Mouse (Mus musculus): ENCODE measurements around the gene Olfr1130. TPM values are rescaled to one million over a fixed set of nuclear protein-coding genes. Genes with fewer than 3 reads are reported as not detected.
"Not testable (repeated sequence)": the region's sequence is repeated elsewhere in the genome, so short reads cannot be mapped to it uniquely, and the experiment has no call there.

The Olfr1130 gene
- polyA plus RNA-seq (2014; fragmentation: Nextera tagmentation; extraction: Ambion mirVana), result not detected in 2 replicates

GRCm38 (mm10) chr2:87605912-87606311 lies at the start of gene Olfr1130:
Gene Olfr1130, plus strand, starts transcription at chr2:87606212.
- ATAC-seq (ENCODE audit: insufficient number of reproducible peaks, insufficient read depth, low FRiP score, low read depth); H3K4me3 ChIP-seq (ENCODE audit: low read depth, low read length); H3K4me1 ChIP-seq (ENCODE audit: control insufficient read depth, insufficient read depth, low read length); H3K27me3 ChIP-seq (ENCODE audit: control insufficient read depth, insufficient read depth, low read length); H3K36me3 ChIP-seq (ENCODE audit: control insufficient read depth, insufficient read depth, low read length); H3K9ac ChIP-seq (replicated peaks; ENCODE audit: low read depth, low read length); H3K4me2 ChIP-seq (replicated peaks; ENCODE audit: low read depth, low read length); H3K9me3 ChIP-seq (ENCODE audit: control insufficient read depth, low read depth, low read length); H3K27ac ChIP-seq (ENCODE audit: low read length): not testable (repeated sequence)

- not testable (repeated sequence) for H3K27ac ChIP-seq (ENCODE audit: low read length); H3K36me3 ChIP-seq (ENCODE audit: control insufficient read depth, insufficient read depth, low read length); H3K4me2 ChIP-seq (replicated peaks; ENCODE audit: low read depth, low read length); H3K4me3 ChIP-seq (ENCODE audit: low read depth, low read length); ATAC-seq (ENCODE audit: insufficient number of reproducible peaks, insufficient read depth, low FRiP score, low read depth); H3K9me3 ChIP-seq (ENCODE audit: control insufficient read depth, low read depth, low read length); H3K27me3 ChIP-seq (ENCODE audit: control insufficient read depth, insufficient read depth, low read length); H3K9ac ChIP-seq (replicated peaks; ENCODE audit: low read depth, low read length); H3K4me1 ChIP-seq (ENCODE audit: control insufficient read depth, insufficient read depth, low read length)
- 71% methylated on average over 1 of the region's 1 CpGs for WGBS
Measured at GRCm38 (mm10) chr2:87573602-87574001, 32.4 kb upstream of the Olfr1130 start, which contains the start of gene Olfr1129. Gene Olfr1129, plus strand, starts transcription at chr2:87573902.

GRCm38 (mm10) chr2:87626804-87627203 lies 20.8 kb downstream of the Olfr1130 start, which contains the start of gene Olfr1131:
Gene Olfr1131, plus strand, starts transcription at chr2:87627104.
- no peak within 1 kb of the TSS for H3K4me3 ChIP-seq (ENCODE audit: low read depth, low read length)
- no peak within 1 kb of the TSS for H3K9ac ChIP-seq (replicated peaks; ENCODE audit: low read depth, low read length)
- H3K4me2 ChIP-seq (replicated peaks; ENCODE audit: low read depth, low read length), result no peak within 1 kb of the TSS
- H3K36me3 ChIP-seq (ENCODE audit: control insufficient read depth, insufficient read depth, low read length), result no peaks in the 10 kb centered on the region
- 68% methylated on average over 3 of the region's 3 CpGs for WGBS
- no peak within 1 kb of the TSS for H3K27ac ChIP-seq (ENCODE audit: low read length)
- no peaks in the 10 kb centered on the region for H3K9me3 ChIP-seq (ENCODE audit: control insufficient read depth, low read depth, low read length)
- no peaks in the 10 kb centered on the region for H3K27me3 ChIP-seq (ENCODE audit: control insufficient read depth, insufficient read depth, low read length)
- no peaks in the 10 kb centered on the region for H3K4me1 ChIP-seq (ENCODE audit: control insufficient read depth, insufficient read depth, low read length)
- ATAC-seq (ENCODE audit: insufficient number of reproducible peaks, insufficient read depth, low FRiP score, low read depth), result no peak

- no peak within 1 kb of the TSS for H3K9ac ChIP-seq (replicated peaks; ENCODE audit: low read depth, low read length)
- no peaks in the 10 kb centered on the region for H3K27me3 ChIP-seq (ENCODE audit: control insufficient read depth, insufficient read depth, low read length)
- H3K9me3 ChIP-seq (ENCODE audit: control insufficient read depth, low read depth, low read length), result no peaks in the 10 kb centered on the region
- H3K36me3 ChIP-seq (ENCODE audit: control insufficient read depth, insufficient read depth, low read length), result no peaks in the 10 kb centered on the region
- H3K4me2 ChIP-seq (replicated peaks; ENCODE audit: low read depth, low read length), result no peak within 1 kb of the TSS
- no peak within 1 kb of the TSS for H3K4me3 ChIP-seq (ENCODE audit: low read depth, low read length)
- no peak for ATAC-seq (ENCODE audit: insufficient number of reproducible peaks, insufficient read depth, low FRiP score, low read depth)
- H3K27ac ChIP-seq (ENCODE audit: low read length), result no peak within 1 kb of the TSS
- H3K4me1 ChIP-seq (ENCODE audit: control insufficient read depth, insufficient read depth, low read length), result no peaks in the 10 kb centered on the region
Measured at GRCm38 (mm10) chr2:87637435-87637834, 31.4 kb downstream of the Olfr1130 start, which contains the start of gene Olfr1132. Gene Olfr1132, minus strand, starts transcription at chr2:87637535.

- no peak overlapping the region for H3K9ac ChIP-seq (replicated peaks; ENCODE audit: low read depth, low read length)
- H3K4me1 ChIP-seq (ENCODE audit: control insufficient read depth, insufficient read depth, low read length), result no peaks in the 10 kb centered on the region
- H3K9me3 ChIP-seq (ENCODE audit: control insufficient read depth, low read depth, low read length), result no peaks in the 10 kb centered on the region
- ATAC-seq (ENCODE audit: insufficient number of reproducible peaks, insufficient read depth, low FRiP score, low read depth), result no peak
- no peaks in the 10 kb centered on the region for H3K36me3 ChIP-seq (ENCODE audit: control insufficient read depth, insufficient read depth, low read length)
- H3K27ac ChIP-seq (ENCODE audit: low read length), result no peak overlapping the region
- no peaks in the 10 kb centered on the region for H3K27me3 ChIP-seq (ENCODE audit: control insufficient read depth, insufficient read depth, low read length)
- H3K4me2 ChIP-seq (replicated peaks; ENCODE audit: low read depth, low read length), result no peak overlapping the region
- no peak overlapping the region for H3K4me3 ChIP-seq (ENCODE audit: low read depth, low read length)
Measured at GRCm38 (mm10) chr2:87642441-87642840, 36.4 kb downstream of the Olfr1130 start.

- Histone ChIP-seq H3K27me3 (ENCODE audit: control insufficient read depth, insufficient read depth, low read length) (no peaks in the 10 kb centered on the region), H3K4me2 (replicated peaks; ENCODE audit: low read depth, low read length) (no peak within 1 kb of the TSS), H3K9me3 (ENCODE audit: control insufficient read depth, low read depth, low read length) (no peaks in the 10 kb centered on the region), H3K36me3 (ENCODE audit: control insufficient read depth, insufficient read depth, low read length) (no peaks in the 10 kb centered on the region), H3K4me3 (ENCODE audit: low read depth, low read length) (no peak within 1 kb of the TSS), H3K9ac (replicated peaks; ENCODE audit: low read depth, low read length) (no peak within 1 kb of the TSS), H3K27ac (ENCODE audit: low read length) (no peak within 1 kb of the TSS), H3K4me1 (ENCODE audit: control insufficient read depth, insufficient read depth, low read length) (no peaks in the 10 kb centered on the region)
- no peak for ATAC-seq (ENCODE audit: insufficient number of reproducible peaks, insufficient read depth, low FRiP score, low read depth)
Measured at GRCm38 (mm10) chr2:87647274-87647673, 41.3 kb downstream of the Olfr1130 start, which contains the start of gene Olfr1133. Gene Olfr1133, minus strand, starts transcription at chr2:87647374.

GRCm38 (mm10) chr2:87658360-87658759 lies 52.3 kb downstream of the Olfr1130 start, which contains the start of gene Olfr1134:
Gene Olfr1134, minus strand, starts transcription at chr2:87658460.
- H3K36me3 ChIP-seq (ENCODE audit: control insufficient read depth, insufficient read depth, low read length), result no peaks in the 10 kb centered on the region
- H3K4me2 ChIP-seq (replicated peaks; ENCODE audit: low read depth, low read length), result no peak within 1 kb of the TSS
- H3K9me3 ChIP-seq (ENCODE audit: control insufficient read depth, low read depth, low read length), result no peaks in the 10 kb centered on the region
- ATAC-seq (ENCODE audit: insufficient number of reproducible peaks, insufficient read depth, low FRiP score, low read depth), result no peak
- no peaks in the 10 kb centered on the region for H3K27me3 ChIP-seq (ENCODE audit: control insufficient read depth, insufficient read depth, low read length)
- no peaks in the 10 kb centered on the region for H3K4me1 ChIP-seq (ENCODE audit: control insufficient read depth, insufficient read depth, low read length)
- 83% methylated on average over 2 of the region's 2 CpGs for WGBS
- H3K4me3 ChIP-seq (ENCODE audit: low read depth, low read length), result no peak within 1 kb of the TSS
- H3K9ac ChIP-seq (replicated peaks; ENCODE audit: low read depth, low read length), result no peak within 1 kb of the TSS
- H3K27ac ChIP-seq (ENCODE audit: low read length), result no peak within 1 kb of the TSS

Other genes starting within 250 kb of the Olfr1130 start
- gene Olfr1121, start 236.3 kb upstream of the Olfr1130 start, polyA plus RNA-seq (2014; fragmentation: Nextera tagmentation; extraction: Ambion mirVana), result not detected in 2 replicates
- gene Olfr1122, start 220.4 kb upstream of the Olfr1130 start, polyA plus RNA-seq (2014; fragmentation: Nextera tagmentation; extraction: Ambion mirVana), result not detected in 2 replicates
- not detected in 2 replicates for gene Olfr1123, start 189.6 kb upstream of the Olfr1130 start, polyA plus RNA-seq (2014; fragmentation: Nextera tagmentation; extraction: Ambion mirVana)
- not detected in 2 replicates for gene Olfr1124, start 175.9 kb upstream of the Olfr1130 start, polyA plus RNA-seq (2014; fragmentation: Nextera tagmentation; extraction: Ambion mirVana)
- gene Olfr1126, start 152.2 kb upstream of the Olfr1130 start, polyA plus RNA-seq (2014; fragmentation: Nextera tagmentation; extraction: Ambion mirVana), result not detected in 2 replicates
- not detected in 2 replicates for gene Pramel7, start 109.1 kb upstream of the Olfr1130 start, polyA plus RNA-seq (2014; fragmentation: Nextera tagmentation; extraction: Ambion mirVana)
- not detected in 2 replicates for gene Pramel6, start 99.6 kb upstream of the Olfr1130 start, polyA plus RNA-seq (2014; fragmentation: Nextera tagmentation; extraction: Ambion mirVana)
- not detected in 2 replicates for gene Olfr153, start 74.4 kb upstream of the Olfr1130 start, polyA plus RNA-seq (2014; fragmentation: Nextera tagmentation; extraction: Ambion mirVana)
- not detected in 2 replicates for gene Olfr1128, start 60.7 kb upstream of the Olfr1130 start, polyA plus RNA-seq (2014; fragmentation: Nextera tagmentation; extraction: Ambion mirVana)
- not detected in 2 replicates for gene Olfr1129, start 32.3 kb upstream of the Olfr1130 start, polyA plus RNA-seq (2014; fragmentation: Nextera tagmentation; extraction: Ambion mirVana)
- not detected in 2 replicates for gene Olfr1131, start 20.9 kb downstream of the Olfr1130 start, polyA plus RNA-seq (2014; fragmentation: Nextera tagmentation; extraction: Ambion mirVana)
- gene Olfr1132, start 31.3 kb downstream of the Olfr1130 start, polyA plus RNA-seq (2014; fragmentation: Nextera tagmentation; extraction: Ambion mirVana), result not detected in 2 replicates
- not detected in 2 replicates for gene Olfr1133, start 41.2 kb downstream of the Olfr1130 start, polyA plus RNA-seq (2014; fragmentation: Nextera tagmentation; extraction: Ambion mirVana)
- gene Olfr1134, start 52.2 kb downstream of the Olfr1130 start, polyA plus RNA-seq (2014; fragmentation: Nextera tagmentation; extraction: Ambion mirVana), result not detected in 2 replicates
- gene Olfr1135, start 67.5 kb downstream of the Olfr1130 start, polyA plus RNA-seq (2014; fragmentation: Nextera tagmentation; extraction: Ambion mirVana), result not detected in 2 replicates
- gene Olfr1136, start 87.7 kb downstream of the Olfr1130 start, polyA plus RNA-seq (2014; fragmentation: Nextera tagmentation; extraction: Ambion mirVana), result not detected in 2 replicates
- gene Olfr1137, start 107.0 kb downstream of the Olfr1130 start, polyA plus RNA-seq (2014; fragmentation: Nextera tagmentation; extraction: Ambion mirVana), result not detected in 2 replicates
- not detected in 2 replicates for gene Olfr1138, start 133.8 kb downstream of the Olfr1130 start, polyA plus RNA-seq (2014; fragmentation: Nextera tagmentation; extraction: Ambion mirVana)
- gene Olfr1140, start 137.5 kb downstream of the Olfr1130 start, polyA plus RNA-seq (2014; fragmentation: Nextera tagmentation; extraction: Ambion mirVana), result not detected in 2 replicates
- gene Olfr1141, start 147.8 kb downstream of the Olfr1130 start, polyA plus RNA-seq (2014; fragmentation: Nextera tagmentation; extraction: Ambion mirVana), result not detected in 2 replicates
- not detected in 2 replicates for gene Olfr152, start 173.3 kb downstream of the Olfr1130 start, polyA plus RNA-seq (2014; fragmentation: Nextera tagmentation; extraction: Ambion mirVana)
- not detected in 2 replicates for gene Olfr1143, start 194.4 kb downstream of the Olfr1130 start, polyA plus RNA-seq (2014; fragmentation: Nextera tagmentation; extraction: Ambion mirVana)
- gene Olfr1145, start 203.6 kb downstream of the Olfr1130 start, polyA plus RNA-seq (2014; fragmentation: Nextera tagmentation; extraction: Ambion mirVana), result not detected in 2 replicates
- not detected in 2 replicates for gene Olfr1148, start 224.3 kb downstream of the Olfr1130 start, polyA plus RNA-seq (2014; fragmentation: Nextera tagmentation; extraction: Ambion mirVana)
- gene Olfr1150-ps1, start 237.8 kb downstream of the Olfr1130 start, polyA plus RNA-seq (2014; fragmentation: Nextera tagmentation; extraction: Ambion mirVana), result not detected in 2 replicates
- not detected in 2 replicates for gene Olfr1151, start 249.7 kb downstream of the Olfr1130 start, polyA plus RNA-seq (2014; fragmentation: Nextera tagmentation; extraction: Ambion mirVana)